Mouse (Mus musculus): ENCODE measurements around the gene Hmga2. TPM values are rescaled to one million over a fixed set of nuclear protein-coding genes. Genes with fewer than 3 reads are reported as not detected.

The Hmga2 gene
- polyA plus RNA-seq, 1 experiment from 2014 or later = 13.9 TPM

- Histone ChIP-seq H3K27me3 (ENCODE audit: insufficient read depth, low read length) (no peaks in the 10 kb centered on the region), H3K36me3 (ENCODE audit: insufficient read depth) (no peaks in the 10 kb centered on the region), H3K27ac (ENCODE audit: low read depth) (peak overlapping the region; percentile 9; the same call in 1 of the 2 replicates), H3K4me2 (no peak overlapping the region), H3K9ac (no peak overlapping the region), H3K4me3 (ENCODE audit: low read depth, low read length) (no peak overlapping the region), H3K4me1 (ENCODE audit: insufficient read depth) (peaks cover 45% of the 10 kb centered on the region), H3K9me3 (ENCODE audit: low read depth, low read length) (no peaks in the 10 kb centered on the region)
- peak; percentile 50 for DNase-seq
- no peak for TF ChIP-seq CTCF (IDR thresholded peaks at IDR 0.05; ENCODE audit: low read depth)
- ATAC-seq (ENCODE audit: insufficient read depth) = no peak
- WGBS = 34% methylated on average over 10 of the region's 10 CpGs
Observed at GRCm38 (mm10) chr10:120388966-120389365, 87.3 kb downstream of the Hmga2 start.

- peak; percentile 45 for DNase-seq
- no peak overlapping the region; the same call in none of the 2 replicates for H3K9ac ChIP-seq
- peak; percentile 20 for TF ChIP-seq CTCF (IDR thresholded peaks at IDR 0.05; ENCODE audit: low read depth)
- H3K4me1 ChIP-seq (ENCODE audit: insufficient read depth) = peaks cover 46% of the 10 kb centered on the region
- H3K27ac ChIP-seq (ENCODE audit: low read depth) = peak overlapping the region; percentile 9; the same call in 1 of the 2 replicates
- no peaks in the 10 kb centered on the region for H3K36me3 ChIP-seq (ENCODE audit: insufficient read depth)
- no peaks in the 10 kb centered on the region for H3K27me3 ChIP-seq (ENCODE audit: insufficient read depth, low read length)
- WGBS = 25% methylated on average over 8 of the region's 8 CpGs
- no peak overlapping the region for H3K4me3 ChIP-seq (ENCODE audit: low read depth, low read length)
- no peak for ATAC-seq (ENCODE audit: insufficient read depth)
- no peaks in the 10 kb centered on the region for H3K9me3 ChIP-seq (ENCODE audit: low read depth, low read length)
- H3K4me2 ChIP-seq = no peak overlapping the region; the same call in 1 of the 2 replicates
Observed at GRCm38 (mm10) chr10:120388400-120388871, 87.8 kb downstream of the Hmga2 start.

- Histone ChIP-seq H3K27me3 (ENCODE audit: insufficient read depth, low read length) (no peaks in the 10 kb centered on the region), H3K4me1 (ENCODE audit: insufficient read depth) (peaks cover 44% of the 10 kb centered on the region), H3K27ac (ENCODE audit: low read depth) (no peak overlapping the region), H3K4me3 (ENCODE audit: low read depth, low read length) (no peak overlapping the region), H3K9ac (no peak overlapping the region), H3K36me3 (ENCODE audit: insufficient read depth) (no peaks in the 10 kb centered on the region), H3K4me2 (no peak overlapping the region), H3K9me3 (ENCODE audit: low read depth, low read length) (no peaks in the 10 kb centered on the region)
- ATAC-seq (ENCODE audit: insufficient read depth) (no peak), DNase-seq (no peak)
- 83% methylated on average over 8 of the region's 8 CpGs for WGBS
- no peak for TF ChIP-seq CTCF (IDR thresholded peaks at IDR 0.05; ENCODE audit: low read depth)
Observed at GRCm38 (mm10) chr10:120387105-120387504, 89.2 kb downstream of the Hmga2 start.

- peak overlapping the region; percentile 31; the same call in 1 of the 2 replicates for H3K27ac ChIP-seq (ENCODE audit: low read depth)
- H3K4me2 ChIP-seq = peak overlapping the region; percentile 15; the same call in 1 of the 2 replicates
- DNase-seq = peak; percentile 59
Observed at GRCm38 (mm10) chr10:120384797-120385600, 91.3 kb downstream of the Hmga2 start.

GRCm38 (mm10) chr10:120384040-120384439, 92.2 kb downstream of the Hmga2 start:
- Histone ChIP-seq H3K4me2 (no peak overlapping the region), H3K27ac (ENCODE audit: low read depth) (peak overlapping the region; percentile 31; the same call in 1 of the 2 replicates), H3K9me3 (ENCODE audit: low read depth, low read length) (no peaks in the 10 kb centered on the region), H3K4me3 (ENCODE audit: low read depth, low read length) (no peak overlapping the region), H3K27me3 (ENCODE audit: insufficient read depth, low read length) (no peaks in the 10 kb centered on the region), H3K9ac (no peak overlapping the region), H3K4me1 (ENCODE audit: insufficient read depth) (peaks cover 31% of the 10 kb centered on the region), H3K36me3 (ENCODE audit: insufficient read depth) (no peaks in the 10 kb centered on the region)
- DNase-seq (peak; percentile 57), ATAC-seq (ENCODE audit: insufficient read depth) (no peak)
- WGBS = 63% methylated on average over 7 of the region's 7 CpGs
- no peak for TF ChIP-seq CTCF (IDR thresholded peaks at IDR 0.05; ENCODE audit: low read depth)

More at GRCm38 (mm10) chr10:120384797-120385600, 91.3 kb downstream of the Hmga2 start:
- Histone ChIP-seq H3K4me3 (ENCODE audit: low read depth, low read length) (no peak overlapping the region), H3K4me1 (ENCODE audit: insufficient read depth) (peaks cover 26% of the 10 kb centered on the region), H3K9ac (no peak overlapping the region), H3K9me3 (ENCODE audit: low read depth, low read length) (no peaks in the 10 kb centered on the region), H3K27me3 (ENCODE audit: insufficient read depth, low read length) (no peaks in the 10 kb centered on the region), H3K36me3 (ENCODE audit: insufficient read depth) (no peaks in the 10 kb centered on the region)
- 49% methylated on average over 10 of the region's 10 CpGs for WGBS
- peak; percentile 62 for ATAC-seq (ENCODE audit: insufficient read depth)
- TF ChIP-seq CTCF (IDR thresholded peaks at IDR 0.05; ENCODE audit: low read depth) = no peak

GRCm38 (mm10) chr10:120377795-120378194, 98.5 kb downstream of the Hmga2 start:
- no peak overlapping the region for H3K9ac ChIP-seq

GRCm38 (mm10) chr10:120377327-120377752, 98.9 kb downstream of the Hmga2 start:
- Histone ChIP-seq H3K27ac (ENCODE audit: low read depth) (peak overlapping the region; percentile 71), H3K36me3 (ENCODE audit: insufficient read depth) (no peaks in the 10 kb centered on the region), H3K4me1 (ENCODE audit: insufficient read depth) (peaks cover 21% of the 10 kb centered on the region), H3K9ac (no peak overlapping the region), H3K9me3 (ENCODE audit: low read depth, low read length) (no peaks in the 10 kb centered on the region), H3K27me3 (ENCODE audit: insufficient read depth, low read length) (no peaks in the 10 kb centered on the region), H3K4me3 (ENCODE audit: low read depth, low read length) (no peak overlapping the region), H3K4me2 (peak overlapping the region; percentile 41)
- DNase-seq = peak; percentile 99
- peak; percentile 89 for ATAC-seq (ENCODE audit: insufficient read depth)
- TF ChIP-seq CTCF (IDR thresholded peaks at IDR 0.05; ENCODE audit: low read depth) = no peak
- WGBS = 4% methylated on average over 19 of the region's 19 CpGs

More at GRCm38 (mm10) chr10:120377795-120378194, 98.5 kb downstream of the Hmga2 start:
- peak overlapping the region; percentile 71 for H3K27ac ChIP-seq (ENCODE audit: low read depth)
- H3K4me1 ChIP-seq (ENCODE audit: insufficient read depth) = peaks cover 21% of the 10 kb centered on the region
- peak overlapping the region; percentile 41 for H3K4me2 ChIP-seq
- no peaks in the 10 kb centered on the region for H3K9me3 ChIP-seq (ENCODE audit: low read depth, low read length)
- H3K4me3 ChIP-seq (ENCODE audit: low read depth, low read length) = no peak overlapping the region
- DNase-seq = no peak
- no peaks in the 10 kb centered on the region for H3K36me3 ChIP-seq (ENCODE audit: insufficient read depth)
- TF ChIP-seq CTCF (IDR thresholded peaks at IDR 0.05; ENCODE audit: low read depth) = no peak
- WGBS = 30% methylated on average over 3 of the region's 3 CpGs
- ATAC-seq (ENCODE audit: insufficient read depth) = peak; percentile 56; the same call in 1 of the 2 replicates
- no peaks in the 10 kb centered on the region for H3K27me3 ChIP-seq (ENCODE audit: insufficient read depth, low read length)
